Mouse (Mus musculus): ENCODE data around the gene Fars2. TPM values are rescaled to one million over a fixed set of nuclear protein-coding genes. Genes with fewer than 3 reads are reported as not detected.

Gene Fars2
- total RNA-seq, 2 experiments from 2014 or later: 33.7 to 42.4 TPM

- DNase-seq (ENCODE audit: low spot score in 2 of 2): peak in 1 of 2 experiments; percentile 11
- peak overlapping the region; percentile 84 for H3K27ac ChIP-seq
- peak overlapping the region; percentile 43 for H3K4me3 ChIP-seq
- TF ChIP-seq CTCF (conservative IDR thresholded peaks at IDR 0.05): no peak
Observed at GRCm38 (mm10) chr13:36723726-36724300, 606.6 kb downstream of the Fars2 start.

DNA sequence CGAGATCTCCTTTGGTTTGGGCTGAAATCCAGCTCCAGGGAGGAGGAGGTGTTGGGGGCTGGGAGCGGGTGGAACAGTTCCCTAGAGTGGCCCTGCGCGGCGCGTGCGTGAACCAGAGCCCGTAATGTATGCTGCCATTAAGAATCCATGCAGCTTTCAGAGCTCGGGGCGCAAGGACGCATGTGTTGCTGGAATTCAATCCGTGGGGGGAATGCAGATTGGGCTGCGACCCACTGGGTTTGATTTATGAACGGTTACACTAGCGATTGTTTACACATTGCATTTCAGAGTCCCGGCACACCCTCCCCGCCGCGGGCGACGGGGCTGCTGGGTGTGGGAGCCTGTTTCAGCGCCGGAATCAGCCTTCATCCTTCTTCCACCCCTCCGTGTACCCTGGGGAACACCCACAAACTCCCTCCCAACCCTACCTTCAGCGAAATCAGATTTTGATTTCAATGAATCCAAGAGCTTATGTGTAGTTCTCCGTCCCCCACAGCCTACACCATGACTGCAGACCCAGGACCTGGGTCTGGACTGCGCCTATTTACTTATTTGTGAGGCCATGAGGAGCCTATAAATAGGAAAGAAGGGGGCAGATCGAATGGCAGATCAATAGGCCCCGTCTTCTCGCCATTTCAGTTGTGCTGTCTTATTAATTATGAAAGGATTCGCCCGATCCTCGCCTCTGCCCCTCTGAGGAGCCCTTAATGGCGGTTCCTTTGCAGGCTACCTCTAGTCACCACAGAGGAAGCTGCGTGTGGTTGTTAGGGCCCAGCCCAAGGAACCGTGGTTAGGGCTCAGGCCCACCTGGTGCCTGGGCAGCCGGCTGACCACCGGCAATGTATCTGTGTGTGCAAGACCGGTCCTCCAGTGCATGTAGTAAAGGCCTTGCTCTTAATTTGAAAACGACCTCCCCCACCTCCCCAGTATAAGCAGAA is 607.6 kb downstream of the Fars2 start:
- DNase-seq (ENCODE audit: low spot score in 2 of 2): peak; percentile 53 to 69
- H3K4me3 ChIP-seq: peak overlapping the region; percentile 43
- no peak for TF ChIP-seq CTCF (conservative IDR thresholded peaks at IDR 0.05)

GRCm38 (mm10) chr13:36725881-36726280 is 608.7 kb downstream of the Fars2 start:
- DNase-seq (ENCODE audit: low spot score in 2 of 2): peak in 1 of 2 experiments; percentile 10
- TF ChIP-seq CTCF (conservative IDR thresholded peaks at IDR 0.05): no peak
- Histone ChIP-seq H3K4me3 (no peak overlapping the region), H3K27ac (peak overlapping the region; percentile 90)

More for the DNA sequence above, 607.6 kb downstream of the Fars2 start:
- H3K27ac ChIP-seq: peak overlapping the region; percentile 84

DNA sequence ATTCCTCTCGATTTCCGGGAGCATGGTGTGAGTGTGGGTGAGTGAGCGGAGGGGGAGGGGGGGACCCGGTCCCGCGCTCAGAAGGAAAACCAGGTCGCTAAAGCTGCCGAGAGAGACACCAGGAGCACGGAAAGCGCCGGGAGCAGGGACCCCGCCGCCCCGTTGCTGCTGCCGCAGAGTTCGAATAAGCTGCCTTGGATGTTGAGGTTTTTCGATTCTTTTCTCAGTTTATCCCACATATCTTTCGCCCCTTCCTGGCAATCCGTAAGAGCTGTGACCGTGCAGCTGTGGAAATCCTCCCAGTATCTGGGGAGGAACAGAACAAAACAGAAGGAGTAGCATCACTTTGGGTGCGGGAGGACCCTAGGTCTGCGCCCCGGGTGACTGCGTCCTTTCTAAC is 609.3 kb downstream of the Fars2 start:
- H3K4me3 ChIP-seq: peak overlapping the region; percentile 56
- peak in 1 of 2 experiments; percentile 35 for DNase-seq (ENCODE audit: low spot score in 2 of 2)
- peak overlapping the region; percentile 90 for H3K27ac ChIP-seq
- TF ChIP-seq CTCF (conservative IDR thresholded peaks at IDR 0.05): no peak

GRCm38 (mm10) chr13:36726951-36727778 is 610.0 kb downstream of the Fars2 start:
- no peak for TF ChIP-seq CTCF (conservative IDR thresholded peaks at IDR 0.05)

DNA sequence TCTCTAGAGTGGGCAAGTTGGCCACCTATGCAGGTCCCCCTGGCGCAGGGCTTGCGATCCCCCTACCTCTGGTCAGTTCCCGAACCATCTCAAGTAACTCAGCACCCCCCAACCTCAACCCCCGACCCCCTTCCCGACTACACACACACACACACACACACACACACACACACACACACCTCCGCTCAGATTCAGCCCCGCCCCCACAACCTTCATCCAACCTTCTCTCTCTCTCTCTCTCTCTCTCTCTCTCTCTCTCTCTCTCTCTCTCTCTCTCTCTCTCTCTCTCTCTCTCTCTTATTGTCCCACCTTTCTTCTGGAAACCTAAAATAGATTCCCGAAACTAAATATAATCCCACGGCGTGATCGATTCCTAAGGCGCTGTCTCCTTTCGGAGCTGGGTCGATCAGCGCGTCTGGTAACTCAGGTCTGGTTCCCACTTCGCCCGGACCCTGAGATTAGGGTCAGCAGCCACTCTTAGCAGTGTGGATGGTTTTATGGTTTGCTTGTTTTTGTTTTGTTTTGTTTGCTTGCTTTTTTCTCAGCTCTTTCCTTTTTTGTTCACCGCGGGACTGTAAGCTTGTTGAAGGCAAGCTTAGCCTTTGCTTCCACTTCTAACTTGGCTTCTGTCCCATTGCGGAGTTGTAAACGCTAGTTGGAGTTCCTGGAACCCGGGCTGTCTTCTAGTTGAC is 610.7 kb downstream of the Fars2 start:
- peak in 1 of 2 experiments; percentile 14 for DNase-seq (ENCODE audit: low spot score in 2 of 2)
- Histone ChIP-seq H3K4me3 (peak overlapping the region; percentile 56), H3K27ac (peak overlapping the region; percentile 90)
- TF ChIP-seq CTCF (conservative IDR thresholded peaks at IDR 0.05): no peak

More at GRCm38 (mm10) chr13:36726951-36727778, 610.0 kb downstream of the Fars2 start:
- DNase-seq (ENCODE audit: low spot score in 2 of 2): peak; percentile 71 to 76
- peak overlapping the region; percentile 56 for H3K4me3 ChIP-seq
- H3K27ac ChIP-seq: peak overlapping the region; percentile 90

DNA sequence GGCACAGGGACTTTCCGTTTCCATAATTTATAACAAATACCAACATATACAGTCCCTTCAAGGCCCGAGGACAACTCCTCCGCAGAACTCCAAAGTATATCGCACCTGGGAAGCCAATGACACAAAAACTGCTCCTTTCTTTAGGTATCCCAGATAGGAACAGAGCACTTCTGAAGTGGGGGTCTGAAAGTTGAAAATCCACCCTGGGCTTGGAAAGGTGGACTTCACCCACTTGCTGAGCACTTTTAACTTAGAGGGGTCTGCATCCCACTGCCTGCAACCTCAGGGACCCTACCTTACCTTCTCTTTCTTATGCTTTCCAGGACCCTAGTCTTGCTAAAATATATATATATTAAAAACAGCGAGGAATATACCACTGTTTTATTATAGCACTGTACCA is 611.3 kb downstream of the Fars2 start:
- TF ChIP-seq CTCF (conservative IDR thresholded peaks at IDR 0.05): no peak
- H3K27ac ChIP-seq: peak overlapping the region; percentile 77; the same call in 1 of the 2 replicates
- DNase-seq (ENCODE audit: low spot score in 2 of 2): no peak
- peak overlapping the region; percentile 37; the same call in 1 of the 2 replicates for H3K4me3 ChIP-seq

- DNase-seq (ENCODE audit: low spot score in 2 of 2): peak in 1 of 2 experiments; percentile 21
- Histone ChIP-seq H3K4me3 (peak overlapping the region; percentile 46), H3K27ac (peak overlapping the region; percentile 88)
- no peak for TF ChIP-seq CTCF (conservative IDR thresholded peaks at IDR 0.05)
Observed at GRCm38 (mm10) chr13:36729731-36730340, 612.6 kb downstream of the Fars2 start.

GRCm38 (mm10) chr13:36730341-36730761 is 613.1 kb downstream of the Fars2 start:
- H3K27ac ChIP-seq: peak overlapping the region; percentile 88
- no peak for DNase-seq (ENCODE audit: low spot score in 2 of 2)
- no peak for TF ChIP-seq CTCF (conservative IDR thresholded peaks at IDR 0.05)
- H3K4me3 ChIP-seq: peak overlapping the region; percentile 46

DNA sequence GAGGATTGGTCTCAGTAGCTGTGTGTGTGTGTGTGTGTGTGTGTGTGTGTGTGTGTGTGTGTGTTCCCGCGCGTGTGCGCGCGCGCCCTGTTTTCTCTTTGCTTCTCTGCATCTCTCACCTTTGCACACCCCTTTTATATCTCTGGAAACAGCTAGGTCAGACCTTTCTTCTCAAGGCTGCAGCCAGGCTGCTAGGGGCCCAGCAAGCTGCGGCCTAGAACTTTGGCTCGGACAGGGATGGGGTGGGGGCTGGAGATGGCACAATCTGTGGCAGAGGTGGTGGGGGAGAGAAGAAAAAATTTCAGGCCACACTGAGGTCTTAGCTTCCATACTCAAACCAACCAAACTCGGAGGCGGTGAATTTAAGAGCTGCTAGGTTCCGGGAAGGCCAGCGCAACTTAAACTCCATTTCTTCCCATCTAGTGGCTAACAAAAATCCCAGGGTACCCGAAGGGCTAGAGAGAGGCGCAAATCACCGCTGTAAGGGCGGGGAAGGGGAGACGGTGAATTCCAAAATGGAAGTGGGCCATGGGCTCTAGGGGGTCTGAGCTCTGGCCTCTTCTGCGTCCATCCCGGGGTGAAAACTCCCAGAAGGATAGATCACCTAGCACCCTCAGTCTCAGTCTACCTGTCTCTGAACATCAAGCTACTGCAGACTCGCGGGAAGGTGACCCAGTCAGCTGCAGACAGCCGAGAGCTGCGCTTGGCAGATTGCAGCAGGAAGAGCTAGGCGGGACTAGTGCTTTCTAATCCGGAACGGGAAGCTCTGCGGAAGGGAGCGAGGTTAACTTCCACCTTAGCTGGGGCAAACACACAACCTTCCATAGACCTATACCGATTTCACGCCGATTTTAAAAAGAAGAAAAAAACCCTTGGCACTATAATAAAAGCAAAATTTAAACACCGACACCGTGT is 614.1 kb downstream of the Fars2 start:
- peak; percentile 27 to 49 for DNase-seq (ENCODE audit: low spot score in 2 of 2)
- no peak for TF ChIP-seq CTCF (conservative IDR thresholded peaks at IDR 0.05)
- H3K27ac ChIP-seq: peak overlapping the region; percentile 96
- peak overlapping the region; percentile 83 for H3K4me3 ChIP-seq
